Mouse (Mus musculus): ENCODE measurements around the gene Ddx19b.

Ddx19b gene

GRCm38 (mm10) chr8:110964666-110965065 is 66.9 kb downstream of the Ddx19b start:
- no peak for DNase-seq (ENCODE audit: low read depth)

DNA sequence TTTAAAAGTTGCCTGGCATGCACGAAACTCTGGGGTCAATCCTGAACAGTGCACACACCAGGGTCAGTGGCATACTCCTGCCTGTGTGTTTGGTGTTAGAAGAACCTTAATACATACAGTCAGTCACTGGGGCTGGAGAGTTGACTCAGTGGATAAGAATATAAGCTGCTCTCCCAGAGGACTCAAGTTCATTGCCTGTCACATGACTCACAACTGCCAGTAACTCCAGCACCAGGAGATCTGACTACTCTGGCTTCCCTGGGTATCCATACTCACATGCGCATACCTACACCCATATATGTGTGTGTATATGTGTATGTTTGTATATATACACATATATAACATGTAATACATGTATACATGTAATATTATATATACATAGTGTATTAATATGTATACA is 68.5 kb downstream of the Ddx19b start:
- DNase-seq (ENCODE audit: low read depth): no peak

DNA sequence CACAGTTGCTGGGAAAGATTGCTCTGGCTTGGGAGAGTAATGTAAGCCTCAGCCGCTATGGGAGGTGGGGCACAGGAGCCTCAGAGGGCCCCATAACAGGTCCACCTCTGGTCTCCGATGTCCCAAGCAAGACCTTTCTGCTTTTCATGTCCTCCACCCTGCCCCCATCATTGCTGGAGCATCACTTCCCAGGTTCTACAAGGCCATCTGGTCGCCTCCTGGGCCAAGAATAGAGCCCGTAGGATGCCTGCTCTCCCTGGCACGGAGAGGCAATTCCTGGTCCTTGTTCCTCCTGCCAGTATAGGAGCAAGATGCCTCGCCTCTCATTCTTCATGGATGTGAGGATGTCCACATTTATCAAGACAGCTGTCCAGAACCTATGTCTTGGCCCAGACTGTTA is 71.6 kb downstream of the Ddx19b start:
- DNase-seq (ENCODE audit: low read depth): no peak

DNA sequence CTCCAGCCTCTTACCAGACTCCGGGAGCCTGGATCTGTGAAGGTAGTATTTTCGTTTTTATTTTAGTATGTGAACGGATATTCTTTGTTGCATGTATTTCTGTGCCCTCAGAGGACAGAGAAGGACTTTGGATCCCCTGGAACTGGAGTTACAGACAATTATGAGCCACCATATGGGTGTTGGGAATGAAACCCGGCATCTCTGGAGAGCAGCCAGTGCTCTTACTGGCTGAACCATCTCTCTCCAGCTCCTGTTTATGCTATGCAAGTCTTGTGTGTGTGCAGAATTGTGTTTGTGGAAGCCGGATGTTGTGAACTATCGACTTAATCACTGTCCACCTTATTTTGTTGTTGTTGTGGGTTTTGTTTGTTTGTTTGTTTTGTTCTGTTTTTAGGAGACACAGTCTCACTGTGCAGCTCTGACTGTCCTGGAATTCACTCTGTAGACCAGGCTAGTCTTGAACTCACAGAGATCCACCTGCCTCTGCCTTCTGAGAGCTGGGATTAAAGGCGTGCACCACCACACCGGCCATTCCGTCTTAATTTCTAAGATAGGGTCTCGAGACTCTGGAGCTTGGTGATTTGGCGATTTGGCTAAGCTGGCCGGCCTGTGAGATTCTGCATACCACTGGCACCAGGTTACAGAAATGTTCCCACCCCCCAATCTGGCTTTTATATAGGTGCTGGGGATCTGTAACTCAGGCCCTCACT is 72.3 kb downstream of the Ddx19b start:
- DNase-seq (ENCODE audit: low read depth): no peak

DNA sequence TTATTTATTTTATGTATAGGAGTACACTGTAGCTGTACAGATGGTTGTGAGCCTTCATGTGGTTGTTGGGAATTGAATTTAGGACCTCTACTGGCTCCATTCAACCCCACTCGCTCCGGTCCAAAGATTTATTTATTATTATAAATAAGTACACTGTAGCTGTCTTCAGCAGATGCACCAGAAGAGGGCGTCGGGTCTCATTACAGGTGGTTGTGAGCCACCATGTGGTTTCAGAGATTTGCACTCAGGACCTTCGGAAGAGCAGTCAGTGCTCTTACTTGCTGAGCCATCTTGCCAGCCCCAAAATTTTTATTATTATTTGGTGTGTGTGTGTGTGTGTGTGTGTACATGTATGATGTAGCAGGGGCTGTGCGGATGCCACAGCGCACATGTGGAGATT is 73.0 kb downstream of the Ddx19b start:
- peak; percentile 29 for DNase-seq (ENCODE audit: low read depth)

GRCm38 (mm10) chr8:110958135-110958534 is 73.4 kb downstream of the Ddx19b start:
- DNase-seq (ENCODE audit: low read depth): no peak

GRCm38 (mm10) chr8:110957471-110957870 is 74.1 kb downstream of the Ddx19b start:
- DNase-seq (ENCODE audit: low read depth): no peak

- DNase-seq (ENCODE audit: low read depth): no peak
Measured at GRCm38 (mm10) chr8:110956619-110957450, 74.7 kb downstream of the Ddx19b start.

DNA sequence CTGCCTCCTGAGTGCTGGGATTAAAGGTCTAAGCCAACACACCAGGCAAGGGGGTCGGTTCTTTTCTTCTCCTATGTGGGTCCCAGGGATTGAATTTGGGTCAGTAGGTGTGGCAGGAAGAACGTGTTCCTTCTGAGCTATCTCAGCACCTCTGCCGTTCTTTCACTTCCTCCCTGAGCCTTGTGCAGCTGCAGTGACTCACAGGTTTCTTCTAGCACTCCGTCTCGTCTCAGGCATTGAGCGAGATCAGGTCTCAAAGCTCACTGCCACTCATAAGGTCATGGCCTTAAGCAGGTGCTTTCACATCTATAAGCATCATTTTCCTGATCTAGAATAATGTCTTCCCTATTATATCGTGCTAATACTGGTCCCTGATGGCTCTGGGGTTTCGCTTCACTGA is 76.8 kb downstream of the Ddx19b start:
- DNase-seq (ENCODE audit: low read depth): peak; percentile 71
